Mouse (Mus musculus) limb, embryonic 14.5 days (tissue): ENCODE data around the gene Cxxc4. TPM values are rescaled to one million over a fixed set of nuclear protein-coding genes. Genes with fewer than 3 reads are reported as not detected.
"Not testable (repeated sequence)": the region's sequence is repeated elsewhere in the genome, so short reads cannot be mapped to it uniquely, and the experiment has no call there.

Source experiments
- ATAC-seq: fragments of 200-750 bp; cut with Nextera tagmentation; 2 replicates; pipeline ENCODE4 v1.8.0; 2017; ENCODE audit warnings: low read depth, moderate number of reproducible peaks, moderate TSS enrichment; ENCODE audit not compliant: low FRiP score
- DNase-seq: peaks from one replicate; pipeline ENCODE4 v3.0.0-alpha.2; 2015; ENCODE audit warnings: low spot score
- H3K27ac ChIP-seq: fragments of 300-500 bp; sonication (generic); replicated peaks from 2 replicates; pipeline ENCODE4 v1.5.1; 2014; ENCODE audit warnings: low read depth, mild to moderate bottlenecking, low read length, moderate library complexity, mixed read lengths
- H3K27me3 ChIP-seq: fragments of 300-500 bp; sonication (generic); 2 replicates; pipeline ENCODE4 v1.6.1; 2014; ENCODE audit warnings: low read length, mixed read lengths; ENCODE audit not compliant: control insufficient read depth, insufficient read depth
- H3K36me3 ChIP-seq: fragments of 300-500 bp; sonication (generic); 2 replicates; pipeline ENCODE4 v1.6.1; 2014; ENCODE audit warnings: mild to moderate bottlenecking, low read length, moderate library complexity, mixed read lengths; ENCODE audit not compliant: control insufficient read depth, insufficient read depth
- H3K4me1 ChIP-seq: fragments of 300-500 bp; sonication (generic); 2 replicates; pipeline ENCODE4 v1.6.1; 2014; ENCODE audit warnings: antibody characterized with exemption, low read length, mixed read lengths; ENCODE audit not compliant: control insufficient read depth, insufficient read depth
- H3K4me2 ChIP-seq: fragments of 300-500 bp; sonication (generic); replicated peaks from 2 replicates; pipeline ENCODE4 v1.6.1; 2014; ENCODE audit warnings: low read depth, mild to moderate bottlenecking, low read length, moderate library complexity; ENCODE audit not compliant: severe bottlenecking
- H3K4me3 ChIP-seq: fragments of 300-500 bp; sonication (generic); replicated peaks from 2 replicates; pipeline ENCODE4 v1.5.1; 2014; ENCODE audit warnings: low read length
- H3K9ac ChIP-seq: fragments of 300-500 bp; sonication (generic); 2 replicates; pipeline ENCODE4 v1.6.1; 2014; ENCODE audit warnings: mild to moderate bottlenecking, low read depth, low read length, moderate library complexity; ENCODE audit not compliant: severe bottlenecking
- H3K9me3 ChIP-seq: fragments of 300-500 bp; sonication (generic); 2 replicates; pipeline ENCODE4 v1.6.1; 2016; ENCODE audit warnings: low read length; ENCODE audit not compliant: control insufficient read depth
- POLR2A ChIP-seq: fragments of 200-500 bp; IDR thresholded peaks from 2 replicates; pipeline ENCODE4 v1.8.0; 2012; ENCODE audit warnings: inconsistent platforms, mild to moderate bottlenecking, moderate library complexity, borderline replicate concordance; ENCODE audit not compliant: insufficient read depth, insufficient read length; ENCODE audit errors: extremely low read depth
- WGBS: fragments of 180-500 bp; shearing (Covaris S2); extraction: QIAGEN DNeasy Blood & Tissue Kit; methylation state at CpG from one replicate; pipeline ENCODE4 v1.1.7; 2014; 5-methylcytosine and 5-hydroxymethylcytosine counted together
- polyA plus RNA-seq, 2 experiments: library from polyadenylated mRNA; depleted of rRNA in 1 of 2; stranded (reverse) in 1 of 2; unstranded in 1 of 2; fragments of >200 nt; fragmentation: Nextera tagmentation in 1 of 2; extraction: Ambion mirVana in 1 of 2; gene quantifications; 2 replicates each; pipeline versions ENCODE4 v1.2.1 to v1.2.3; 2012 to 2014

Cxxc4 gene
- polyA plus RNA-seq, 2 experiments, result 5.4 to 6.1 TPM

- Histone ChIP-seq H3K27me3 (no peaks in the 10 kb centered on the region), H3K36me3 (no peaks in the 10 kb centered on the region), H3K9me3 (no peaks in the 10 kb centered on the region), H3K4me3 (no peak overlapping the region), H3K27ac (no peak overlapping the region), H3K9ac (no peak overlapping the region), H3K4me1 (no peaks in the 10 kb centered on the region), H3K4me2 (no peak overlapping the region)
- DNase-seq (no peak), ATAC-seq (no peak)
- TF ChIP-seq POLR2A, result no peak
- WGBS, result 86% methylated on average over 6 of the region's 6 CpGs
Measured at GRCm38 (mm10) chr3:134210950-134211349, 25.3 kb upstream of the Cxxc4 start.

GRCm38 (mm10) chr3:134219881-134220280 lies 16.4 kb upstream of the Cxxc4 start:
- DNase-seq, H3K4me2 ChIP-seq, H3K9ac ChIP-seq, H3K4me1 ChIP-seq, H3K36me3 ChIP-seq, H3K27me3 ChIP-seq, H3K27ac ChIP-seq, ATAC-seq, H3K9me3 ChIP-seq, H3K4me3 ChIP-seq: not testable (repeated sequence)

- no peak overlapping the region for H3K9ac ChIP-seq
- H3K4me1 ChIP-seq, result no peaks in the 10 kb centered on the region
- no peaks in the 10 kb centered on the region for H3K27me3 ChIP-seq
- H3K4me3 ChIP-seq, result no peak overlapping the region
- WGBS, result 45% methylated on average over 2 of the region's 2 CpGs
- ATAC-seq (no peak), DNase-seq (no peak)
- no peaks in the 10 kb centered on the region for H3K36me3 ChIP-seq
- no peak overlapping the region for H3K4me2 ChIP-seq
- TF ChIP-seq POLR2A, result no peak
- H3K9me3 ChIP-seq, result no peaks in the 10 kb centered on the region
- H3K27ac ChIP-seq, result no peak overlapping the region
Measured at GRCm38 (mm10) chr3:134221002-134221401, 15.3 kb upstream of the Cxxc4 start.

- no peak overlapping the region for H3K9ac ChIP-seq
- no peaks in the 10 kb centered on the region for H3K9me3 ChIP-seq
- no peak overlapping the region for H3K4me2 ChIP-seq
- H3K27me3 ChIP-seq, result no peaks in the 10 kb centered on the region
- H3K27ac ChIP-seq, result no peak overlapping the region
- TF ChIP-seq POLR2A, result no peak
- H3K36me3 ChIP-seq, result no peaks in the 10 kb centered on the region
- H3K4me1 ChIP-seq, result no peaks in the 10 kb centered on the region
- no peak for DNase-seq
- H3K4me3 ChIP-seq, result no peak overlapping the region
- ATAC-seq, result no peak
- 64% methylated on average over 1 of the region's 1 CpGs for WGBS
Measured at GRCm38 (mm10) chr3:134222593-134222992, 13.7 kb upstream of the Cxxc4 start.

GRCm38 (mm10) chr3:134223956-134224355 lies 12.3 kb upstream of the Cxxc4 start:
- H3K4me2 ChIP-seq, result no peak overlapping the region
- no peaks in the 10 kb centered on the region for H3K36me3 ChIP-seq
- no peaks in the 10 kb centered on the region for H3K4me1 ChIP-seq
- H3K4me3 ChIP-seq, result no peak overlapping the region
- ATAC-seq (no peak), DNase-seq (no peak)
- no peaks in the 10 kb centered on the region for H3K27me3 ChIP-seq
- no peak overlapping the region for H3K27ac ChIP-seq
- TF ChIP-seq POLR2A, result no peak
- no peaks in the 10 kb centered on the region for H3K9me3 ChIP-seq
- H3K9ac ChIP-seq, result no peak overlapping the region
- 80% methylated on average over 7 of the region's 7 CpGs for WGBS

GRCm38 (mm10) chr3:134225928-134226327 lies 10.4 kb upstream of the Cxxc4 start:
- no peak for ATAC-seq
- no peaks in the 10 kb centered on the region for H3K36me3 ChIP-seq
- DNase-seq, result no peak
- no peaks in the 10 kb centered on the region for H3K9me3 ChIP-seq
- TF ChIP-seq POLR2A, result no peak
- no peaks in the 10 kb centered on the region for H3K27me3 ChIP-seq
- no peak overlapping the region for H3K9ac ChIP-seq
- no peak overlapping the region for H3K27ac ChIP-seq
- no peak overlapping the region for H3K4me2 ChIP-seq
- H3K4me1 ChIP-seq, result no peaks in the 10 kb centered on the region
- H3K4me3 ChIP-seq, result no peak overlapping the region
- 93% methylated on average over 3 of the region's 3 CpGs for WGBS
